Mouse (Mus musculus): ENCODE measurements at regions not wholly inside any gene's neighbourhood (a gene's known extent, or its start where the extent isn't known, plus 50 kb on each side); places are given as distances from the start of the nearest gene placed in this dataset.

GRCm38 (mm10) chrX:166803246-166803645, 217.7 kb upstream of the Egfl6 start:
- TF ChIP-seq MXI1 (IDR thresholded peaks at IDR 0.05; ENCODE audit: low read depth, low read length), result no peak
- no peak for TF ChIP-seq SIN3A (IDR thresholded peaks at IDR 0.05; ENCODE audit: low read length)
- TF ChIP-seq CTCF (conservative IDR thresholded peaks at IDR 0.05 in 1 of 2, IDR thresholded peaks at IDR 0.05 in 1 of 2; ENCODE audit: low read depth in 2 of 2, low read length in 2 of 2), result peak in 1 of 2 experiments; percentile 38; a peak in 2 of 4 replicates
- no peak for TF ChIP-seq TBP (conservative IDR thresholded peaks at IDR 0.05; ENCODE audit: low read depth, low read length)
- no peak for TF ChIP-seq POLR2A (IDR thresholded peaks at IDR 0.05; ENCODE audit: low read depth, low read length)
- TF ChIP-seq BHLHE40 (IDR thresholded peaks at IDR 0.05; ENCODE audit: low read depth, low read length), result no peak; the same call in 1 of the 2 replicates
- TF ChIP-seq GABPA (IDR thresholded peaks at IDR 0.05; ENCODE audit: insufficient replicate concordance, low read depth, low read length), result no peak
- no peak for TF ChIP-seq USF1 (IDR thresholded peaks at IDR 0.05; ENCODE audit: low read depth, low read length)
- TF ChIP-seq CHD1 (IDR thresholded peaks at IDR 0.05; ENCODE audit: low read depth, low read length), result no peak
- peak; percentile 58; the same call in 1 of the 2 replicates for TF ChIP-seq TCF12 (IDR thresholded peaks at IDR 0.05; ENCODE audit: low read depth, low read length)
- no peak for TF ChIP-seq EP300 (IDR thresholded peaks at IDR 0.05; ENCODE audit: low read length)
- TF ChIP-seq ETS1 (conservative IDR thresholded peaks at IDR 0.05; ENCODE audit: low read depth, low read length), result peak; percentile 39; the same call in 1 of the 2 replicates
- no peak for TF ChIP-seq KAT2A (IDR thresholded peaks at IDR 0.05; ENCODE audit: insufficient replicate concordance, low read length)

Measured in CH12.LX (cell line).